Mouse (Mus musculus): ENCODE measurements around the gene Ccdc82.

DNA sequence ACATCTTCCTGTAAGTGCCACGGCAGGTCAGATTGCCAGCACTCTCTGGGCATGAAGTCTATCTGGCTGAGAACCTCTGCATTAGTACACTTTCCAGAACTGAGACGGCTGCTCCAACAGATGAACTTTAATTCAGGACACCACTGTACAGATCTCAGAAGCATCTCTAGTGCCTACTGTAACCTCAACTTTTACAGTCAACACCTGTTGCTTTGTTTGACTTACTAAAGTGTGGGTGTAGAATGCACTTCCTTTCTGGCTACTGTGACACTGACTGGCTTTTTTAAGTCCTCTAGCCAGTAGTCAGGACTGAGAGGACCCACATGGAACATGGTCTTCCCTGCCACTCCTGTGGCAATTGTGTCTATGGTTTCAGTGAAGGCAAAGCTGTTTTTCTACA is 76.3 kb downstream of the Ccdc82 start:
- TF ChIP-seq CTCF (IDR thresholded peaks at IDR 0.05; ENCODE audit: borderline replicate concordance, extremely low read depth, insufficient read depth, insufficient read length) (no peak), POLR2A (IDR thresholded peaks at IDR 0.05; ENCODE audit: borderline replicate concordance, extremely low read depth, insufficient read depth, insufficient read length, poor library complexity, severe bottlenecking) (no peak)
